ENCODE assay signal across 20 mouse cellular contexts in genomic region chr2:18919797-18920354, GRCm38 (mm10).
DNase-seq lines count a peak whose midpoint lies in the region; ATAC-seq lines count a peak whose summit lies in the region.
"Had no signal": no experiment of that assay in that cellular context is flagged by ENCODE, and none has a peak within 500 bp of the region (broad histone marks: within the 10 kb centered on the region; RNA-seq: fewer than 3 reads in every experiment).

No protein-coding gene starts in this region.

- H3K27me3 ChIP-seq in kidney, embryonic 15.5 days = no peaks in the 10 kb centered on the region
- no peaks in the 10 kb centered on the region for H3K27me3 ChIP-seq in neural tube, embryonic 11.5 days (ENCODE audit: control insufficient read depth, insufficient read depth, low read length)
- H3K27me3 ChIP-seq in neural tube, embryonic 15.5 days (replicated peaks) = no peaks in the 10 kb centered on the region
- no peaks in the 10 kb centered on the region for H3K27me3 ChIP-seq in hindbrain, embryonic 13.5 days

- peak; percentile 88 for ATAC-seq in kidney, embryonic 15.5 days (replicated peaks; ENCODE audit: low FRiP score)
- peak; percentile 38; the same call in 1 of the 2 replicates for ATAC-seq in neural tube, embryonic 11.5 days (ENCODE audit: insufficient read depth, low FRiP score, low TSS enrichment)
- no peak for ATAC-seq in neural tube, embryonic 15.5 days (ENCODE audit: low FRiP score)
- peak; percentile 30; the same call in 1 of the 2 replicates for ATAC-seq in hindbrain, embryonic 13.5 days (ENCODE audit: low FRiP score)
- ATAC-seq in monocyte, adult 5-6 weeks (replicated peaks; ENCODE audit: insufficient number of reproducible peaks, low FRiP score, low TSS enrichment, poor library complexity, severe bottlenecking) = no peak
- ATAC-seq: forebrain, embryonic 16.5 days; intestine, postnatal 0 days had no signal

- peaks cover 72% of the 10 kb centered on the region for H3K4me1 ChIP-seq in kidney, embryonic 15.5 days
- peaks cover 2% of the 10 kb centered on the region; the same call in 1 of the 2 replicates for H3K4me1 ChIP-seq in neural tube, embryonic 11.5 days (ENCODE audit: control insufficient read depth, insufficient read depth, low read length)
- peaks cover 3% of the 10 kb centered on the region; the same call in 1 of the 2 replicates for H3K4me1 ChIP-seq in neural tube, embryonic 15.5 days
- H3K4me1 ChIP-seq in hindbrain, embryonic 13.5 days (replicated peaks) = peaks cover 22% of the 10 kb centered on the region; the same call in 1 of the 2 replicates

- no peaks in the 10 kb centered on the region for H3K9me3 ChIP-seq in kidney, embryonic 15.5 days (replicated peaks)
- no peaks in the 10 kb centered on the region for H3K9me3 ChIP-seq in neural tube, embryonic 11.5 days (ENCODE audit: control insufficient read depth, low read length)
- H3K9me3 ChIP-seq in neural tube, embryonic 15.5 days (replicated peaks) = no peaks in the 10 kb centered on the region
- no peaks in the 10 kb centered on the region for H3K9me3 ChIP-seq in hindbrain, embryonic 13.5 days
- H3K9me3 ChIP-seq: midbrain, embryonic 10.5 days had no signal

- H3K9ac ChIP-seq in kidney, embryonic 15.5 days = no peak overlapping the region
- H3K9ac ChIP-seq in neural tube, embryonic 11.5 days (ENCODE audit: low read length) = no peak overlapping the region
- no peak overlapping the region for H3K9ac ChIP-seq in neural tube, embryonic 15.5 days (replicated peaks)
- no peak overlapping the region for H3K9ac ChIP-seq in hindbrain, embryonic 13.5 days

- DNase-seq in kidney, adult 9 months = no peak
- no peak for DNase-seq in neural tube, embryonic 11.5 days (ENCODE audit: low spot score)
- peak; percentile 55 for DNase-seq in naive thymus-derived CD4-positive, alpha-beta T cell, adult 2 months (ENCODE audit: low read depth)
- DNase-seq in cerebellum, adult 9-10 months = no peak
- DNase-seq: adrenal gland, postnatal 14 days; cerebellum, postnatal 10 days; embryo, embryonic 11 days; gastrocnemius, postnatal 10 days; heart, postnatal 14 days; layer of hippocampus, adult 9-11 months; right cerebral cortex, postnatal 4 days had no signal

- 19% methylated on average over 5 of the region's 5 CpGs for WGBS in kidney, embryonic 15.5 days
- WGBS in neural tube, embryonic 11.5 days = 50% methylated on average over 5 of the region's 5 CpGs
- 32% methylated on average over 5 of the region's 5 CpGs for WGBS in neural tube, embryonic 15.5 days
- 45% methylated on average over 5 of the region's 5 CpGs for WGBS in hindbrain, embryonic 13.5 days

- H3K27ac ChIP-seq in kidney, embryonic 15.5 days = peak overlapping the region; percentile 83
- no peak overlapping the region for H3K27ac ChIP-seq in neural tube, embryonic 11.5 days (ENCODE audit: low read depth, low read length)
- H3K27ac ChIP-seq in neural tube, embryonic 15.5 days (replicated peaks) = no peak overlapping the region
- H3K27ac ChIP-seq in hindbrain, embryonic 13.5 days = no peak overlapping the region
- H3K27ac ChIP-seq: midbrain, embryonic 10.5 days had no signal

- no peaks in the 10 kb centered on the region for H3K36me3 ChIP-seq in kidney, embryonic 15.5 days
- no peaks in the 10 kb centered on the region for H3K36me3 ChIP-seq in neural tube, embryonic 11.5 days (ENCODE audit: control insufficient read depth, insufficient read depth, low read length)
- H3K36me3 ChIP-seq in neural tube, embryonic 15.5 days = no peaks in the 10 kb centered on the region
- no peaks in the 10 kb centered on the region for H3K36me3 ChIP-seq in hindbrain, embryonic 13.5 days
- H3K36me3 ChIP-seq: midbrain, embryonic 10.5 days had no signal

- H3K4me3 ChIP-seq in kidney, embryonic 15.5 days (replicated peaks) = no peak overlapping the region
- H3K4me3 ChIP-seq in neural tube, embryonic 11.5 days (ENCODE audit: low read depth, low read length) = no peak overlapping the region
- no peak overlapping the region for H3K4me3 ChIP-seq in neural tube, embryonic 15.5 days (replicated peaks)
- no peak overlapping the region for H3K4me3 ChIP-seq in hindbrain, embryonic 13.5 days
- H3K4me3 ChIP-seq: erythroblast, embryonic 14.5 days; midbrain, embryonic 10.5 days; myocyte had no signal

- H3K4me2 ChIP-seq in kidney, embryonic 15.5 days = no peak overlapping the region
- no peak overlapping the region for H3K4me2 ChIP-seq in neural tube, embryonic 11.5 days (ENCODE audit: low read depth)
- no peak overlapping the region for H3K4me2 ChIP-seq in neural tube, embryonic 15.5 days
- no peak overlapping the region for H3K4me2 ChIP-seq in hindbrain, embryonic 13.5 days

Comparison
In these comparisons a context has a peak if more than half of its experiments do, and no peak if none do; other contexts are left out.
1. ATAC-seq: peak in kidney, embryonic 15.5 days (single experiment), neural tube, embryonic 11.5 days (single experiment) and hindbrain, embryonic 13.5 days (single experiment); none in neural tube, embryonic 15.5 days (single experiment) and monocyte, adult 5-6 weeks (single experiment).